Mouse (Mus musculus) layer of hippocampus, postnatal 25 days (tissue): ENCODE data around the gene Rarg. TPM values are rescaled to one million over a fixed set of nuclear protein-coding genes. Genes with fewer than 3 reads are reported as not detected.
"Not testable (repeated sequence)": the region's sequence is repeated elsewhere in the genome, so short reads cannot be mapped to it uniquely, and the experiment has no call there.

Experiments used
- DNase-seq, 2 experiments: peaks; one replicate each; pipeline ENCODE4 v3.0.0; 2022; ENCODE audit warnings: mixed read lengths in 2 of 2, low spot score in 1 of 2; ENCODE audit errors: extremely low spot score in 1 of 2
- total RNA-seq, 2 experiments: library from RNA; stranded (reverse); gene quantifications; 2 replicates each; pipeline ENCODE4 v1.2.3; 2021

Gene Rarg
- total RNA-seq, 2 experiments from 2014 or later: 13.1 to 13.6 TPM

DNA sequence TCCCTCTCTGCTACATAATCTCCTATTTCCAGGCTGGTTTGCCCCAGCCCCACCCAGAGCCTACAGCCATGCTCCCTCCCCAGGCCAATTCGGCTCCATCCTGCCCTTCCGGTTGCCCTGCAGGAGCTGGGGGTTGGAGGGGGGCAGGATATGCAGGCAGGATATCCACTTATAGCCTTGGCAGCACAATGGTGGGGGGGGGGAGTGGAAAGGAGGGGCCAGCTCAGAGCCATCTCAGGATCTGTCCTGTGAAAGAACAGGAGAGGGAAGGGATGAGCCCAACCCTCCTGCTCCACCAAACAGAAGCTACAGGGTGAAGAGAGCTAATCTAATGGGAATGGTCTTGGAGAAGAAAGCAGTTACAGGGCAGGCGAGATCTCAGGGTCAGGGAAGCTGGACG is 16.7 kb downstream of the Rarg start:
- no peak for DNase-seq

DNA sequence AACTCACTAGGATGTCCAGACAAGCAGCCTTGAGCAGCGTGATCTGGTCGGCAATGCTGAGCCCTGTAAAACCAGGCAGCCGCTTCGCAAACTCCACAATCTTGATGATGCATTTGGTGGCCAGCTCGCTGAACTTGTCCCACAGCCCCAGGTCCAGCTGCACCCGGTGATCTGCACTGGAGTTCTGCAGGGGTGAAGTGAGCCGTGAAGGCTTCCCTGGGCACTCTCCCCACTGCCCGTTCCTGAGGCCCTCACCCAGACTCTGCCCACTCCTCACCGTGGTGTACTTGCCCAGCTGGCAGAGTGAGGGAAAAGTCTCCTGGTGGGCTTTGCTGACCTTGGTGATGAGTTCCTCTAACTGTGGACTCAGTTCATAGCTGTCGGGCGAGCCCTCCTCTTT is 17.5 kb downstream of the Rarg start:
- no peak for DNase-seq

DNA sequence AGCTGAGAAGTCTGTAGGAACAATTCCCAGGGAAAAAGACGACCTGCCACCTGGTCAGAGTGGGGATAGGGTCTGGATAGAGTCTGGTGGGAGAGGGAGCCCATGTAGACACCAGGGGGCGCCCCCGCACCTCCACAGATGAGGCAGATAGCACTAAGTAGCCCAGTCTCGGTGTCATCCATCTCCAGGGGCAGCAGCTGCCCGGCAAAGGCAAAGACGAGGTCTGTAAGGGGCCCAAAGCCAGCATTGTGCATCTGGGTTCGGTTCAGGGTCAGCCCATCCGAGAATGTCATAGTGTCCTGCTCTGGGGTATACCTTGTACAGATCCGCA is 18.1 kb downstream of the Rarg start:
- peak; percentile 75 to 90 for DNase-seq

DNA sequence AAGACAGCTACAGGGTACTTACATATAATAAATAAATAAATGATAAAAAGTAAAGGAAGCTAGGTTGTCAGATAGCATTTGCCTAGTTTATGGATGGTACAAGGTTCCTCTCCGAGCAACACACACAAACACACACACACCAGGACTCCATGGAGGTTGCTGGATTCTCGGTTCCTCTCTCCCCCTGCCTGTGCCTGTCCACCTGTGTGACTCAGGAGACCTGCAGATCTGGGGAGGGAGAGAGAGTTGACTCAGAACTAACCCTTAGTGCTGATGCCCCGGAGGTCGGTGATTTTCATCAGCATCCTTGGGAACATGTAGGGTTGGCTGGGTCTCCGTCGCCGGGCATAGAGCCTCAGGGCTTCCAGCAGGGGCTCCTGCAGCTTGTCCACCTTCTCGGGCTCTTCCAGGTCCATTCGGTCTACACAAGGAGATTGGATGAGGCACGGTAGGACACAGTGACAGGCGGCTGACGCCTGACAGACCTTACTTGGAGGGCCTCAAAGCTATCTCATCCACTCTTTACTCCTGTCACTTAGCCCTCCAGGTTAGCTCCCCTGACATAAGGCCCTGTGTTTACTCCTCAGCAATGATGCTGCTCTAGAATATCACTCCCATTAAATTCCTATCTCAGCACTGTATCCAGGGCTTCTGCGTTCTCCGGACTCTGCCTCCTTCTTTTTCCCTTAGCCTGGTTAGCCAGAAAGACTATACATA is 18.6 kb downstream of the Rarg start:
- no peak for DNase-seq

DNA sequence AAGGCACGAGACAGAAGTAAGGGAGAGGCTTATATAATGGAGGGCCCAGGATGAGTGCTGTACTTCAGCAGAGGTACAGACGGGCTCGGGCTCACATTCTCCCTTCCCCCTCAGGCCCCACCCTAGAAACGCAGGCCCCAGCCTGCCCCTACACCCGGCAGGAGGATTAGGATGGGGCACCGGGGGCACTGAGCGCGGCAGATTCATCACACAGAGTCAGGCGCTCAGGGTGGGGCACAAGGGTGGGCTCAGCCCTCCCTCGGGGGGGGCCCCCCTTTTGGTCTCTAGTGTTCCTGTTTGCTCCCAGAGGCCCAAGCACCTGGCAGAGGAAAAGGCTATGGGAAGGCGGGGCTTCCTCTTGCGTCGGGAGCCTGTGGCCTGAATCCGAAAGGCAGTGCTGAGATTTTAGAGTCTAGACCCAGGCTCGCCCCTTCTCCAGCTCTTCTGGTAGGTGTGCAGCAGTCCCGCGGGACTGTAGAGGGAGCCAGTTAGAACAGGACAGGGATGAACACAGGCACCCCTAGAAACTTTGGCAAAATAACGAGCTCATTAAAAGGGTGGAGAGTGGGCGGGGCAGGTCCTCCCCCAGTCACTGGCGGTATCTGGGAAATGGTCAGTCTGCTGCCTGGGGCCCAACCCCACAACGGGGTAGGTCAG is 21.8 kb downstream of the Rarg start:
- DNase-seq: no peak

DNA sequence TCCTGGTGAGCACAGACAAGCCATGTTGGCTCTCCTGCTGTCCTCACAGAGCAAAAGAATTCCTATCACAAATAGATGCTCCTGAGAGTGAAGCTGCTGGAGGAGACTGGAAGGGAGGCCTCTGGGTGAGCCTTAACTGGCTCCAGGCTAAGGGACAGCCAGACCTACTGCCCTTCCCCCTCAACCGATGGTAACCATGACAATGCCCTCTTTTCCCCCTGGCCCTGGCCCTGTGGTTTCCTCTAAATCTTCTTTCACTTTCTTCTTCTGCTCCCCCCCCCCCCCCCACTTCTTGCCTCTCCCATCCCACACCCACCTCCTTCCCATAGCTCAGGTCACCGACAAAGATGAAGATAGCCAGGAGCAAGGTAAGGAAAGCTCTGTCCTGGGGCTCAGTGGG is 23.4 kb downstream of the Rarg start:
- no peak for DNase-seq

DNA sequence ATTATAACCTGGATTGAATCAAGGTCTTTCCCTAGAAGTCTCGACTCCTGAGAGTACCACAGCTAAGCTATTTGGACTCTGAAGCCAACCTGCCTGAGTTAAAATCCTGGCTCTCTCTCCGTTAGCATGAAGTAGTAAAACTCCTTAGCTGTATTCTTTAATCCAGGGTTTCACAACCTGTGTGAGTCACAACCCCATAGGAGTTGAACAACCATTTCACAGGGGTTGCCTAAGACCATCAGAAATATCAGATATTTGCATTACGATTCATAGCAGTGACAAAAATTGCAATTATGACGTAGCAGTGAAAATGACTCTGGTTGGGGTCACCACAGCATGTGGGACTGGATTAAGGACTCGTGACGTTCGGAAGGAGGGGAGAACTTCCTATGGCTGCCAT is 24.6 kb downstream of the Rarg start:
- DNase-seq: no peak

DNA sequence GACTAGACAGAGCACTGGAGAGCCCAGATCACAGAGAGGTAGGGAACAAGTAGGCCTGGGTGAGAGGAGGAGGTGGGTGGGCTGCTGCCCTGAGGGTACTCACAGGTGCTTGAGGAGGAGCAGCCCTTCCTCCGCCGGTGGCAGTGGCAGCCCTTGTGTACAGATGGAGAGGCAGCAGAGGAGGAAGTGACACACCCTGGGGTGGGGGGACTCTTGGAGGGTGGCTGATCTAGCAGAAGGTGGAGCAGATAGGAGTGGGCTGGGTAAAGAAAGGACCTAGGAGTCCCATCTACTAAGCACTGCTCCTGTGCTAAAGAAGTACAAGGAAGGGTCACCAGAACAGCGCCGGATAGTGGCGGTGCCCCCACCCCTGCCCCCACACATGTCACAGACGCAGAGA is 25.6 kb downstream of the Rarg start, which contains the start of gene Itgb7:
Gene Itgb7, minus strand, starts transcription at position 197 of the 400 bp plus-strand sequence.
- DNase-seq: no peak

DNA sequence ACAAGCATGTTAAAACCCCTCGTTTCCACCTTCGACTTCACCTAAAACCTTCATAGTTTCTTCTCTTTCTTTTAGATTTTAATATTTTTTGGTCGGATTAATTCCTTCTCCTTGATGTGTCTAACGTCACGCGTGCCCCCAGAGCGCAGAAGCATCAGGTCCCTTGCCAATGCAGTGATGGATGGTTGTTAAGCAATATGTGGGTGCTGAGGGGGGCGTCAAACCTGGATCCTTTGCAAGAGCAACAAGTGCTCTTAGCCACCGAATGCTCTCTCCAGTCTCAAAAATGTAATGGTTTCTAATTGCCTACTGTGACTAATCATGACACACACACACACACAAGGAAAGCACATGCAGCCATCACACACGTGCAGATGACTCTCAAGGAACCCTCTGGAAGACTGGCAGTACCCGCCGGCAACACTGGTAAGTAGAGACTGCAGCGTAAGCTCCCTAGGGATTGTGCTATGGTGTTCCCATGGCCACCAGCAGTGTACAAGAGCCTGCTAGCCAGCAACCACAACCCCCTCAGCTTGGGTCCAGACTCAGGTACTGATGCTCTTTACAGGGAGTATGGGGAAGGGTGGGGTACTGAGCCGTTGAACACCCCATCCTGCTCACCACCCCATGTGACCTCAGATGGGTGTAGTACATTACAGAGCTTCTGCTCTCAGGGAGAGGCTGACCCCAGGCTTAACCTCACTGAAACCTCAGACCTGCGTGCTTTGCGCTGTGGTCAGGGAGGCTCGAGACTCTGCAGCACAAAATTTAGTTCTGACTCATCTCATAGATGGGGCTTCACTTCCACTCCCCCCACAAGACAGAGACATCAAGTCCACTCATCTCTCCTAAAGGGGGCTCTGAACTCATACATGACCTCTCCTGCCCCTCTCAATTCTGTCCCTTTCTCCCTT is 26.7 kb downstream of the Rarg start:
- DNase-seq: no peak

DNA sequence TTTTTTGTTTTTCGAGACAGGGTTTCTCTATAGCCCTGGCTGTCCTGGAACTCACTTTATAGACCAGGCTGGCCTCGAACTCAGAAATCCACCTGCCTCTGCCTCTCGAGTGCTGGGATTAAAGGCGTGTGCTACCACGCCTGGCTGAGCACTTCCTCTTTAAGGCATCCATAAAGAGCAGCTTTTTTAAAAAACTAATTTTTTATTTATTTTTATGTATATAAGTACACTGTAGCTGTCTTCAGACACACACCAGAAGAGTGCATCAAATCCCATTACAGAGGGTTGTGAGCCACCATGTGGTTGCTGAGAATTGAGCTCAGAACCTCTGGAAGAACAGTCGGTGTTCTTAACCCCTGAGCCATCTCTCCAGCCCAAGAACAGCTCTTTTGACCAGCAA is 31.7 kb downstream of the Rarg start:
- not testable (repeated sequence) for DNase-seq

DNA sequence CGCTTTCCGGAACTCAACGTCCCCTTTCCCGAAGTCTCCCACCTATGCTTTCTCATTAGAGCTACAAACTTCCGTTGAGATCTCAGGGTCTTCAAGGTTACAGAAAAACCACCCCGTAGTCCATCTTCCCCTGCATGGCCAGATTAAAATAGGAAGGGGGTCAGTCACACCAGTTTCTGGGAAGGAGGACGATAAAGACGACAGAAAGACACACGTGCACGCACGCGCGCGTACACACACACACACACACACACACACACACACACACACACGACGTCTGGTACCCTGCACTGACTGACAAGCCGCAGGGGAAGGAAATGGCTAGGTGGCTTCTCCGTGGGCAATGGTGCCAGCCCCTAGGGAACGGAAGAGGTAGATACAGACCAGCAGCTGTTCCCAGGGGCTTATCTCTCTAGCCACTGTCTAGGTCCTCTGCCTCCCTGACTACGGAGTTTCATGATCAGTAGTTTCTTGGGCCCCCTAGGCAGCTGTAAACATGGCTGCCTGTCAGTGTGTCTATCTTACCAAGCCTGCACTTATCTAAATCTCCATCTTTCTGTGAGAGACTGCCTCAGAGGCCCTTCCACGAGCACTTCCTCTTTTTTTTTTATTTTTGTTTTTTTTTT is 32.2 kb downstream of the Rarg start:
- DNase-seq: no peak

DNA sequence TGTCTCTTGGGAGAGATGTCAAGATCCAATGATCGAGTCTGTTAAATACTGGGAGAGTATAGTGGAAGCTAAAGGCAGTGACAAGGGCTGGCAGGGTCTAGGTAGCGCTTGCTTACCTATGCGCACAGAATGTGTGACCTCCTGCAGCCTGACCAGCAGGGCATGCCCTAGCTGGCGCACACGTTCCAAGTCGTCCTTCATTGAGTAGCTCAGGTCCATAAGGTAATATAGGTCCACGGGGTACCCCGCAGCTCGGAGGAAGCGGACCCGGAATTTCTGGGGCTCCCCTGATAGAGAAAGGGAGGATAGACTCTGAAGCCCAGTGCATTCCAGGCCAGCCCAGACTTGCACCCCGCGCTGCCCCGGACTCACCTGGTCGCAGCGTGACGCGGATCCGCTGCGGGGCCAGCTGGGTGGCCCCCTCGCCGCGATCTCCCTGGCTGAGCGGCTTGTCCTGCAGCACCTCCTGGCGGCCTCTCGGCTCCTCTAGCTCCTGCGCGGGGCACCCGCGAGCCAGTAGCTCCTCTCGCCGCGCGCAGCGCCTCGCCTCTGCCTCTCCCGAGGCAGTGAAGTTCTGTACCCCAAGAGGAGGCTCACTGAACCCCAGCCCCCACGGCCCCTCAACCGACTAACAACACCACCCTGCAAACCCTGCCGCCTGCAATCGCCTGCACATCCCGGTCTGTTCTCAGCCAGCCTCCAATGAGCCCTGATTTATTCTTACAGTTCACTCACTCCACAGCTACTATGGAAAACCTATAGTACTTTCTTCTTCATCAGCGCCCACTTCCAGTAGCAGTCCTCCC is 32.9 kb downstream of the Rarg start:
- DNase-seq: peak; percentile 72 to 82

DNA sequence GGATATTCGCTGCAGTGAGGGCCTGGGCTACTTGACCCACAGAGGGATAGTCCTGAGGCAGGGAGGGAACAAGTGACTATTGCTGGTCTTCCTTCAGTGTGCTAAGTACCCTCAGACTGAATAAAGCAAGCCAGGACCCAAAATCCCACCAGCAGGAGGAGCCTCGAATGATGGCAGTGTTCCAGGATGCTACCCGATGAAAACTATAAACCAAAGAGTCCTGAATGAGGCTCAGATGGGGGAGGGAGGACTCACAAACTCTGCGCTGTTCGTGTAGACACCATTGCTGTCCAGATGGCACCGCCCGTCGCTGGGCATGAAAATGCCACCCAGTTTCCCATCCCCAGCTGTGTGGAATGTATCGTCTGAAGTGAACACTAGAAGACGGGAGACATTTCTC is 34.9 kb downstream of the Rarg start:
- DNase-seq: no peak

DNA sequence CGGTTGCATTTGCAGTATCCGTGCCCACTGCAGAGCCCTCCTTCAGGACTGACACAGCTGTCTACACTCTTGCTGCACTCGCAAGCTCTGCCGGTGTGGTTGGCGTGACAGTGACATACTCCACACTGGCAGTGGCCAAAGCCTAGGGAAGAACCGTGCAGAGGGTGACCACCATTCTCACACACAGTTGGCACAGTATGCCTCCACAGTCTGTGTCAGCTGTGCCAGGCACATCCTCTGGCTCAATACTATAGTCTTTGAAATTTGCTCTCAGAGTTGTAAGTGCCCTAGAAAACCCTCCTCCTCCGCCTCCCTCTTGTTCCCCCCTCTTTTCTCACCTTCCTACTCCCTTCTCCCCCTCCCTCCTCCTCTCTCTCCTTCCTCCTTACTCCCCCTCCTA is 40.0 kb downstream of the Rarg start:
- DNase-seq: no peak

DNA sequence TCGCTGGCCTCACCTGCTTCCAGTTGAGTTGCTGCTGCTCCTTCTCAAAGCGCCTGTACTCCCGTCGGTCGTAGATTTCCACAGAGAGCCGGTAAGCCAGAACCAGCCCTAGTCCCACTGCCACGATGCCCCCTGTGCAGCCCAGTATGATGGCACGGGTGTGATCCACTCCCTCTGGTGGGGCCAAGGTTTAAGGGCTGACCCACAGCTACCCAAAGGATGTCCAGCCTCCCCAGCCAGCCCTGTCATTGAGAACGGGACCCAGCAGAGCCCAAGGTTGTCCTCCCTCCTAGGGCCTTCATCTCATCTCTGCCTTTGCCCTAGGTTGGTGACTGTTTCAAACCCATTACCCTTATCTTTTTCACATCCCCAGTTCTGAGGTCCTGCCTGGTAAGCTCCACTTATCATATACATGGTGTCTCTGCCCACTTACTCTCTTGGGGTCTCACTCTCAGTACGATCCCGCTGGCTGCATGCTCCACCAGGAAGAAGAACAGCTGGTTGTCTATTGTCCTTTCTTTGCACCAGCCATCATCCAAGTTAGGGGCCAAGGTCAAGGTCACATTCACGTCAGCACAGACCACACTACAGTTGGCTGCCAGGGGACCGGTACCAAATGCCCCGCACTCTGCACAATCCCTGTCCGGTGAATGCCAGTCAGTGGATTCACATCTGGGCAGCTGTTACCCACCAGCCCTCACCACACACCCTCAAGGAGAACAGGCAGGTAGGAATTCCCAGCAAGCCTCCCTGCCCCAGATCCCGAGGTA is 40.7 kb downstream of the Rarg start:
- no peak for DNase-seq

DNA sequence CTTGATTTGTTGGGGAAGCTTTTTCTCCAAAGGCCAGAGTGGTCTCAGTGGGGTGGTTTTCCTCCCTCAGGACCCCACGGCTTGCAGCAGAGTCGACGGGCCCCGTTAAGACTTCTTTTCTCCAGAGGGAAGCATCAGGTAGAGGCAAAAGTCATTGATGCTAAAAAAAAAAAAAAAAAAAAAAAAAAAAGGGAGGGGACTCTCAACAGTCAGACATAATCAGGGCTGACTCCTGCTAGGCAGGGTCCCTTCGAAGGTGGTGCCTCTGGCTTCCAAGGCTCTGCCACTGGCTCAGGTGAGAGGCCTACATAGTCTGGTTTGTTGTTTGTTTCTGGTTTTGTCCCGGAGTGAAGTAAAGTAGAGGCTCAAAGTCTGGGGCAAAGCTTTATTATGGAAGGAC is 41.7 kb downstream of the Rarg start:
- no peak for DNase-seq

DNA sequence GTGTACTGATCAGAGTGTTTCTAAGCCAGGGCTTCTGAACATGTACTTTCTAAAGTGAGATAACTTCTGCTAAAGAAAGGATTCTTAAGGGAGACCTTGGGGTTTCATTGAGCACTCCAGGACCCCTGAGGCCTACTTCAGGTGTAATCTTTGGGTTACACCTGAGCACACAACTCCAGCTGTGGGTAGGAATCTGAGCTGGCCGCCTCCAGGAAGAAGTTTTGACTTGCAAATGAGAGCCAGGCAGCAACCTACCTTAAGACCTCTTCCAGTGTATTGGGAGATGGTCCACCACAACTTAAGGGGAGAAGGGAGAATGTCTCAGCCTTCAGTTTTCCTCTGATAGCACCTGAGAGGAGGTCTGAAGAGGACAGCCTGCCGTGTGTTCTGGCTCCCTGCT is 43.2 kb downstream of the Rarg start:
- DNase-seq: no peak

DNA sequence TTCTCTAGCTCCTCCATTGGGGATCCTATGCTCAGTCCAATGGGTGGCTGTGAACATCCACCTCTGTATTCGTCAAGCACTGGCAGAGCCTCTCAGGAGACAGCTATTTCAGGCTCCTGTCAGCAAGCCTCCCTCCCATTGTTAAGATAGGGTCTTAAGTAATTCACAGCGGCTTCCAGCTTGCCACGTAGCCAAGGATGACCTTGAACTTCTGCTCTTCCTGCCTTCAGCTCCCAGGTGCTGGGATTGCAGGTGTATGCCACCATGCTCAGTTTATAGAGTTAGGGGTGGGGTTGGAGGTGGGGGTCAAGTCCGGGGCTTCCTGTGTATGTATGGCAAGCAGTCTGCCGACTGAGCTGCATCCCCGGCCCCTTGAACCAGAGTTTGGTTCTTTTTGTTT is 45.4 kb downstream of the Rarg start:
- no peak for DNase-seq

DNA sequence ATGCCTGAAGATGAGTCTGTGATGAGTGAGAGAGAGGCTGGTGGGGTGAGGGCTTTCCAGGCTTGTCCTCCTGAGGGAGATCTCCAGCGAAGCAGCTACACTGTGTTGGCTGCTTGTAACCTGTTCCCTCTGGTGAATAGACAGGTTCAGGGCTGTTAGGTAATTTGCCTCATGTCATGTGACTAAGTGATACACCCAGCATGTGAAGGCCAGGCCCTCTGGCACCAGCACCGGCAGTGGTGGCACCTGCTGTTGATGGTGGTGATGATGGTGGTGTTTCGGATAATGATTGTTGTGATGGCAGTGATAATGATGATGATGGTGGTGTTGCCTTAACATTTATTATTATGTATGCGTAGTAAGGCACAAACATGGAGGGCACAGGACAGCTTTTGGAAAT is 46.5 kb downstream of the Rarg start:
- DNase-seq: no peak
